Mouse (Mus musculus) myocyte (in vitro differentiated cells): ENCODE results near the gene Atp2b4.

Experiments
- CEBPB ChIP-seq: IDR thresholded peaks from 2 replicates; pipeline ENCODE4 v1.6.1; 2011; ENCODE audit warnings: mild to moderate bottlenecking, moderate library complexity; ENCODE audit not compliant: poor library complexity, insufficient read depth, severe bottlenecking
- E2F4 ChIP-seq: IDR thresholded peaks from one replicate; pipeline ENCODE4 v1.6.1; 2011; ENCODE audit warnings: mild to moderate bottlenecking, control low read depth, moderate library complexity; ENCODE audit not compliant: insufficient read depth
- MAX ChIP-seq: IDR thresholded peaks from one replicate; pipeline ENCODE4 v1.6.1; 2011; ENCODE audit warnings: low read depth, mild to moderate bottlenecking, control low read depth
- POLR2A ChIP-seq: IDR thresholded peaks from one replicate; pipeline ENCODE4 v1.6.1; 2011; ENCODE audit warnings: low read depth, mild to moderate bottlenecking, control low read depth, moderate library complexity; ENCODE audit not compliant: insufficient read length
- USF1 ChIP-seq: IDR thresholded peaks from one replicate; pipeline ENCODE4 v1.6.1; 2011; ENCODE audit warnings: low read depth, mild to moderate bottlenecking, control low read depth, moderate library complexity

- TF ChIP-seq E2F4 (no peak), USF1 (no peak), POLR2A (no peak), MAX (no peak), CEBPB (no peak)
These were observed 72.5 kb downstream of the Atp2b4 start for GRCm38 (mm10) chr1:133728339-133728738.
